In the genomic region with DNA sequence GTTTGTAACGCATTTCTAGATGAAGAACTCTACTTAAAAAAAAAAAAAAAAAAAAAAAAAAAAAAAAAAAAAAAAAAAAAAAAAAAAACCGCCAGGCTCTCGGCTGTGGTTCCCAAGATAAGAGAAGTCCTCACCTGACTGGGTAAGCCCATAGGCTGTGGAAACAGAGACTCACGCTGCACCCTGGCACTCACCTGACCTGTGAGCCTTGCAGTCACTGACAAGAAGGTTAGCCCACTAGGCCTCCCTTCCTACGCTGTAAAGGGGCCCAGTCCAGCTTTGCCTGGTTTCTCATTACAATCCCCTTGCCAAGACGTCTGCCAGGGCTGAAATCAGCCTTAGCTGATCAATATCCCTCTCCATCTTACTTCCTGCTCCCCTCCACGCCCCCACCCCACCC, we compare ENCODE assay signal across 13 mouse cellular contexts. TPM values are rescaled to one million over a fixed set of nuclear protein-coding genes. Genes with fewer than 3 reads are reported as not detected.
DNase-seq lines count a peak whose midpoint lies in the region; ATAC-seq and TF ChIP-seq lines count a peak whose summit lies in the region.
"Had no signal": no experiment of that assay in that cellular context is flagged by ENCODE, and none has a peak within 500 bp of the region (broad histone marks: within the 10 kb centered on the region; RNA-seq: fewer than 3 reads in every experiment).

No protein-coding gene starts in this region.

- H3K4me3 ChIP-seq in hindbrain, embryonic 10.5 days = no peak overlapping the region
- no peak overlapping the region for H3K4me3 ChIP-seq in hindbrain, postnatal 0 days (ENCODE audit: low read length)
- H3K4me3 ChIP-seq in intestine, embryonic 15.5 days (replicated peaks) = no peak overlapping the region
- no peak overlapping the region for H3K4me3 ChIP-seq in midbrain, postnatal 0 days (ENCODE audit: low read depth, low read length)
- no peak overlapping the region for H3K4me3 ChIP-seq in lung, adult 2 months (replicated peaks; ENCODE audit: extremely low read depth, low read depth, low read length)
- H3K4me3 ChIP-seq: neural tube, embryonic 12.5 days had no signal

- no peak for DNase-seq in hindbrain, embryonic 10.5 days (ENCODE audit: low spot score)
- no peak for DNase-seq in hindbrain, postnatal 0 days (ENCODE audit: low spot score)
- no peak for DNase-seq in midbrain, postnatal 0 days (ENCODE audit: low spot score)
- no peak for DNase-seq in spleen, postnatal 36 days (ENCODE audit: low spot score in 2 of 2)
- no peak for DNase-seq in gastrocnemius, adult 8-10 months (ENCODE audit: low spot score in 2 of 2)
- no peak for DNase-seq in lung, adult 2 months
- DNase-seq: cerebellum, adult 11 months; kidney, postnatal 25 days; layer of hippocampus, postnatal 36 days had no signal

- peaks cover 30% of the 10 kb centered on the region for H3K4me1 ChIP-seq in hindbrain, embryonic 10.5 days (replicated peaks)
- H3K4me1 ChIP-seq in hindbrain, postnatal 0 days (ENCODE audit: insufficient read depth, low read length) = no peaks in the 10 kb centered on the region
- no peaks in the 10 kb centered on the region; the same call in 1 of the 2 replicates for H3K4me1 ChIP-seq in intestine, embryonic 15.5 days (replicated peaks)
- H3K4me1 ChIP-seq in midbrain, postnatal 0 days (ENCODE audit: insufficient read depth, low read length) = peaks cover 4% of the 10 kb centered on the region; the same call in 1 of the 2 replicates
- no peaks in the 10 kb centered on the region for H3K4me1 ChIP-seq in lung, adult 2 months (ENCODE audit: control insufficient read depth, insufficient read depth, low read length)
- H3K4me1 ChIP-seq: neural tube, embryonic 12.5 days had no signal

- peak overlapping the region; percentile 19; the same call in 1 of the 2 replicates for H3K27ac ChIP-seq in hindbrain, embryonic 10.5 days
- H3K27ac ChIP-seq in hindbrain, postnatal 0 days = no peak overlapping the region; the same call in 1 of the 2 replicates
- H3K27ac ChIP-seq in intestine, embryonic 15.5 days = peak overlapping the region; percentile 42
- peak overlapping the region; percentile 70 for H3K27ac ChIP-seq in midbrain, postnatal 0 days (ENCODE audit: low read depth, low read length)
- H3K27ac ChIP-seq: neural tube, embryonic 12.5 days had no signal

- ATAC-seq in hindbrain, postnatal 0 days = no peak
- ATAC-seq in hematopoietic stem cell, adult 5-6 weeks (replicated peaks in 1 of 2; ENCODE audit: insufficient read depth in 1 of 2, low FRiP score in 2 of 2, low TSS enrichment in 1 of 2, low read depth in 1 of 2, poor library complexity in 2 of 2, severe bottlenecking in 2 of 2) = peak; percentile 46 to 51; a peak in 2 of 4 replicates
- peak; percentile 95 for ATAC-seq in intestine, embryonic 15.5 days
- no peak for ATAC-seq in midbrain, postnatal 0 days (ENCODE audit: low FRiP score)

- no peaks in the 10 kb centered on the region for H3K27me3 ChIP-seq in hindbrain, embryonic 10.5 days (ENCODE audit: insufficient read depth, poor library complexity, severe bottlenecking)
- H3K27me3 ChIP-seq in hindbrain, postnatal 0 days (ENCODE audit: insufficient read depth, low read length) = no peaks in the 10 kb centered on the region
- no peaks in the 10 kb centered on the region for H3K27me3 ChIP-seq in intestine, embryonic 15.5 days (replicated peaks)
- no peaks in the 10 kb centered on the region for H3K27me3 ChIP-seq in midbrain, postnatal 0 days (ENCODE audit: insufficient read depth, low read length)
- H3K27me3 ChIP-seq: neural tube, embryonic 12.5 days had no signal

- WGBS in hindbrain, embryonic 10.5 days = 68% methylated on average over 7 of the region's 7 CpGs
- 61% methylated on average over 7 of the region's 7 CpGs for WGBS in hindbrain, postnatal 0 days
- 44% methylated on average over 7 of the region's 7 CpGs for WGBS in intestine, embryonic 15.5 days
- WGBS in midbrain, postnatal 0 days = 51% methylated on average over 7 of the region's 7 CpGs
- WGBS in lung, adult 2 months = 53% methylated on average over 7 of the region's 7 CpGs

- TF ChIP-seq CTCF in hindbrain, postnatal 0 days (IDR thresholded peaks at IDR 0.05; ENCODE audit: low read depth) = no peak
- no peak for TF ChIP-seq CTCF in midbrain, postnatal 0 days (IDR thresholded peaks at IDR 0.05)
- no peak for TF ChIP-seq CTCF in lung, adult 2 months (IDR thresholded peaks at IDR 0.05; ENCODE audit: insufficient read depth, low read length)

- no peaks in the 10 kb centered on the region for H3K36me3 ChIP-seq in hindbrain, embryonic 10.5 days
- H3K36me3 ChIP-seq in hindbrain, postnatal 0 days (ENCODE audit: insufficient read depth, low read length) = no peaks in the 10 kb centered on the region
- H3K36me3 ChIP-seq in intestine, embryonic 15.5 days = no peaks in the 10 kb centered on the region
- no peaks in the 10 kb centered on the region for H3K36me3 ChIP-seq in midbrain, postnatal 0 days (ENCODE audit: insufficient read depth, low read length)
- H3K36me3 ChIP-seq: neural tube, embryonic 12.5 days had no signal

- no peak overlapping the region for H3K4me2 ChIP-seq in hindbrain, postnatal 0 days (ENCODE audit: low read depth, low read length)
- no peak overlapping the region for H3K4me2 ChIP-seq in intestine, embryonic 15.5 days (replicated peaks)
- H3K4me2 ChIP-seq in midbrain, postnatal 0 days (ENCODE audit: low read depth, low read length, poor library complexity, severe bottlenecking) = no peak overlapping the region
- H3K4me2 ChIP-seq: neural tube, embryonic 12.5 days had no signal

- no peak overlapping the region for H3K9ac ChIP-seq in hindbrain, postnatal 0 days (replicated peaks; ENCODE audit: low read length)
- no peak overlapping the region for H3K9ac ChIP-seq in intestine, embryonic 15.5 days
- H3K9ac ChIP-seq in midbrain, postnatal 0 days (replicated peaks; ENCODE audit: low read length, poor library complexity, severe bottlenecking) = no peak overlapping the region
- H3K9ac ChIP-seq: neural tube, embryonic 12.5 days had no signal

- TF ChIP-seq POLR2A in lung, adult 2 months (IDR thresholded peaks at IDR 0.05; ENCODE audit: borderline replicate concordance, extremely low read depth, low read depth, low read length) = no peak

- H3K9me3 ChIP-seq in hindbrain, embryonic 10.5 days = no peaks in the 10 kb centered on the region
- no peaks in the 10 kb centered on the region for H3K9me3 ChIP-seq in hindbrain, postnatal 0 days (ENCODE audit: low read length)
- H3K9me3 ChIP-seq in intestine, embryonic 15.5 days = no peaks in the 10 kb centered on the region
- H3K9me3 ChIP-seq in midbrain, postnatal 0 days (ENCODE audit: low read length) = no peaks in the 10 kb centered on the region
- H3K9me3 ChIP-seq: neural tube, embryonic 12.5 days had no signal

RNA-seq across cellular contexts. Expression of a gene that starts 46.5 kb away (rescaled TPM):
- 3.0 and 5.1 TPM in 2 replicates for polyA plus RNA-seq in hindbrain, embryonic 10.5 days (2016; fragmentation: Nextera tagmentation; extraction: Ambion mirVana)
- total RNA-seq in hindbrain, postnatal 0 days (2014; rRNA removed) = 40.2 and 47.0 TPM in 2 replicates
- 29.0 and 31.4 TPM in 2 replicates for polyA plus RNA-seq in hindbrain, postnatal 0 days (2015; fragmentation: Nextera tagmentation; extraction: Ambion mirVana)
- total RNA-seq in hematopoietic stem cell, adult 5-6 weeks (2017) = not detected in 2 replicates
- polyA plus RNA-seq in intestine, embryonic 15.5 days (2015; fragmentation: Nextera tagmentation; extraction: Ambion mirVana) = 15.8 and 17.2 TPM in 2 replicates
- total RNA-seq in midbrain, postnatal 0 days (2014; rRNA removed) = 37.2 and 40.8 TPM in 2 replicates
- polyA plus RNA-seq in midbrain, postnatal 0 days (2015; fragmentation: Nextera tagmentation; extraction: Ambion mirVana) = 19.6 and 26.4 TPM in 2 replicates
- total RNA-seq in gastrocnemius, adult 8-10 months (2022) = 10 to 100 TPM in 2 of 4 experiments, 1 to 10 TPM in 2; 6.5 to 11.3 (median 8.9) TPM
- polyA plus RNA-seq in lung, adult 2 months (2012; rRNA removed) = 6.2 and 8.4 TPM in 2 replicates
- total RNA-seq: megakaryocyte, adult 5-6 weeks had no signal

Comparison
In these comparisons a context has a peak if more than half of its experiments do, and no peak if none do; other contexts are left out.
1. ATAC-seq: peak in hematopoietic stem cell, adult 5-6 weeks (2 of 2) and intestine, embryonic 15.5 days (single experiment); none in hindbrain, postnatal 0 days (single experiment) and midbrain, postnatal 0 days (single experiment).